Mouse (Mus musculus): Measurements from ENCODE around the gene Opa1. TPM values are rescaled to one million over a fixed set of nuclear protein-coding genes. Genes with fewer than 3 reads are reported as not detected.

The Opa1 gene
- polyA plus RNA-seq, 1 experiment, result 41.2 TPM

DNA sequence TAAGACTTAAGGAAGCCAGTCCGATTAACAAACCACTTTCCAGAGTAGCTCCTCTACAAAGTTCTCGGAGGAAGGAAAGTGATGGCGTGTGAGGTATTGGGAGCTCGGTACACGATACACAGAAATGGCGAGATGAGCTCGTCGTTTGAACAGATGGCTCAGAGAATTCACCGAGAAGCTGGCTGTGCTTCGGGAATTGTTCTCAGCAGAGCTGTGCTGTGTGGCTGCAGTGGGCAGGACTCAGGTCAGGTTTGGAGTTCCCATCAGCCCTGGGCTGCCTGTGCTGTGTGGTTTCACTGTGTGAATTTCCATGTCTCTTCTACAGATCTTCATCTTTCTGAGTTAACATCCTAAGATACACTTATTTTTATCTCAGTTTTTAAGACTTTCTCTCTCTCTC lies 77.8 kb downstream of the Opa1 start:
- peak; percentile 71 for DNase-seq (ENCODE audit: low read depth)
- TF ChIP-seq CTCF (IDR thresholded peaks at IDR 0.05; ENCODE audit: borderline replicate concordance, extremely low read depth, insufficient read depth, insufficient read length), result no peak

- peak; percentile 17; the same call in 1 of the 2 replicates for TF ChIP-seq CTCF (IDR thresholded peaks at IDR 0.05; ENCODE audit: borderline replicate concordance, extremely low read depth, insufficient read depth, insufficient read length)
- TF ChIP-seq POLR2A (IDR thresholded peaks at IDR 0.05; ENCODE audit: borderline replicate concordance, extremely low read depth, insufficient read depth, insufficient read length, poor library complexity, severe bottlenecking), result no peak
- DNase-seq (ENCODE audit: low read depth), result peak; percentile 95
Observed at GRCm38 (mm10) chr16:29657650-29658548, 78.8 kb downstream of the Opa1 start.

GRCm38 (mm10) chr16:29659101-29659810 lies 80.1 kb downstream of the Opa1 start:
- TF ChIP-seq POLR2A (IDR thresholded peaks at IDR 0.05; ENCODE audit: borderline replicate concordance, extremely low read depth, insufficient read depth, insufficient read length, poor library complexity, severe bottlenecking) (no peak), CTCF (IDR thresholded peaks at IDR 0.05; ENCODE audit: borderline replicate concordance, extremely low read depth, insufficient read depth, insufficient read length) (no peak)
- peak; percentile 75 for DNase-seq (ENCODE audit: low read depth)

GRCm38 (mm10) chr16:29663042-29663758 lies 84.1 kb downstream of the Opa1 start:
- DNase-seq (ENCODE audit: low read depth), result no peak
- TF ChIP-seq POLR2A (IDR thresholded peaks at IDR 0.05; ENCODE audit: borderline replicate concordance, extremely low read depth, insufficient read depth, insufficient read length, poor library complexity, severe bottlenecking) (no peak), CTCF (IDR thresholded peaks at IDR 0.05; ENCODE audit: borderline replicate concordance, extremely low read depth, insufficient read depth, insufficient read length) (no peak)

GRCm38 (mm10) chr16:29664392-29664791 lies 85.3 kb downstream of the Opa1 start:
- no peak for DNase-seq (ENCODE audit: low read depth)

GRCm38 (mm10) chr16:29666991-29667701 lies 88.0 kb downstream of the Opa1 start:
- TF ChIP-seq POLR2A (IDR thresholded peaks at IDR 0.05; ENCODE audit: borderline replicate concordance, extremely low read depth, insufficient read depth, insufficient read length, poor library complexity, severe bottlenecking) (no peak), CTCF (IDR thresholded peaks at IDR 0.05; ENCODE audit: borderline replicate concordance, extremely low read depth, insufficient read depth, insufficient read length) (no peak)
- peak; percentile 67 for DNase-seq (ENCODE audit: low read depth)

More at GRCm38 (mm10) chr16:29664392-29664791, 85.3 kb downstream of the Opa1 start:
- TF ChIP-seq POLR2A (IDR thresholded peaks at IDR 0.05; ENCODE audit: borderline replicate concordance, extremely low read depth, insufficient read depth, insufficient read length, poor library complexity, severe bottlenecking) (no peak), CTCF (IDR thresholded peaks at IDR 0.05; ENCODE audit: borderline replicate concordance, extremely low read depth, insufficient read depth, insufficient read length) (no peak)

DNA sequence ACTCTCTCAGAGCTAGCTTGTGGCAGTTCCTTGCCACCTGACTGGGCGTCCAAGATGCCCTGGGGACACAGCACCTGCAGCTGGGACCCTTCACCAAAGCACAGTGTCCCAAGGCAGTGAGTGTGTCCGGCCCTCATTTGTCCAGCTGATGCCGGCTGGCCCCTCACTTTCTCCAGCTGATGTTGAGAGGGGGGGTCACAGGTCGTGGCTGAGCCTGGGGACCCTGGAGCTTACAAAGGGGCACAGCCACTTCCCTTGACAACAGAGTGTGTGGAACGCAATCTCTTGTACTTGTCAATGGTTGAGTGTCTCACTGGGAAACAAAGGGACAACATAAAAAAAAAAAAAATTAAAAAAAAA lies 88.5 kb downstream of the Opa1 start:
- TF ChIP-seq POLR2A (IDR thresholded peaks at IDR 0.05; ENCODE audit: borderline replicate concordance, extremely low read depth, insufficient read depth, insufficient read length, poor library complexity, severe bottlenecking) (no peak), CTCF (IDR thresholded peaks at IDR 0.05; ENCODE audit: borderline replicate concordance, extremely low read depth, insufficient read depth, insufficient read length) (no peak)
- no peak for DNase-seq (ENCODE audit: low read depth)

DNA sequence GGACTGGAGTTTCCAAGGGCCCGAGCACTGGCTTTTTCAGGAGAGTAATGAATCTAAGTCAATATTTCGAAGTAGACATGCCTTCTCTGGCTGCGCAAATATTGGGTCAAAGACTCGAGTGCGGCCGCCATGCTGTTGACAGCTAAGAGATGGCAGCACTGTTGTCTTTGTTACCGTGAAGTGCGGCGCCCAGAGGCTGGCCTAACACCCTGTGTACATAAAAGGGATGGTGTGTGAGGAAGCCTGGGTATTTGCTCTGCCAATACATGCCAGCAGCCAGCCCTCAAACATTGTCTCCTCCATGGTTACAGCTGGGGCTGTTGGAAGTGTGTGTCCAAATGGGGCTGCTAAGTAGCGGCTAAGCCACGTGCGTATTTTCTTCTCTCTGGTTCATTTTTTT lies 89.3 kb downstream of the Opa1 start:
- peak; percentile 59 for DNase-seq (ENCODE audit: low read depth)
- no peak for TF ChIP-seq POLR2A (IDR thresholded peaks at IDR 0.05; ENCODE audit: borderline replicate concordance, extremely low read depth, insufficient read depth, insufficient read length, poor library complexity, severe bottlenecking)
- no peak for TF ChIP-seq CTCF (IDR thresholded peaks at IDR 0.05; ENCODE audit: borderline replicate concordance, extremely low read depth, insufficient read depth, insufficient read length)

DNA sequence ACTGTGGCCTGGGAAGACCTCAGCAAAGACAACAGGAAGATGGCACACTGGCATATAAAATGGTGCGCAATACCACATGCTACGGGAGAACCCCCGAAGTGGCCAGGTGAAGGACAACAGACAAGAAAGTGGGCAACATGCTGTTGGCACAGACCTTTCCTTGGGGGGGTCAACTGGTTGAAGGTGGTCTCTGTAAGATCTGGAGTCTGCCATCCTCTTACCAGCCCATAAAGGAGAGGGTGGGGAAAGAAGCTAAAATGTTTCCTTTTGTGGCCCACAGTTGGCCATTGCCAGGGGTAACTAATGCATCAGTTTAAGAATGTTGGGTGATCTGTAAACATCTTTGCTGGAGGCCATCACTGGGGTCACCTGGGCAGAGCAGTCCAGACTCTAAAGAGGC lies 91.7 kb downstream of the Opa1 start:
- no peak for DNase-seq (ENCODE audit: low read depth)
- TF ChIP-seq POLR2A (IDR thresholded peaks at IDR 0.05; ENCODE audit: borderline replicate concordance, extremely low read depth, insufficient read depth, insufficient read length, poor library complexity, severe bottlenecking), result no peak
- no peak for TF ChIP-seq CTCF (IDR thresholded peaks at IDR 0.05; ENCODE audit: borderline replicate concordance, extremely low read depth, insufficient read depth, insufficient read length)

DNA sequence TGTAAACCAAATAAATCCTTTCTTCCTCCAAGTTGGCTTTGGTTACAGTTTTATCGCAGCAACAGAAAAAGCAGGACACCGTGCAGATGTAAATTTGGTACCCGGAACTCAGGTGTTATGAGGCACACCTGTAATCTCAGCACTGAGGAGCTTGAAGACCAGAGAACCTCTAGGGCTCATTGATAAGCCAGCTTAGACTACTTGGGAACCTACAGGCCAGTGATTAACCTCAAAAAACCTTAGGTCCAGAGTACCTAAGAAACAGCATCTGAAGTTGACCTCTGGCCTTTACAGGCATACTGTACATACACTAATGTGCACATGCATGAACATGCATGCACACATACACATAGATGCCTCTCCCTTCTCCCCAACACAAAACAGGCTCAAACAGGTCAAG lies 94.1 kb downstream of the Opa1 start:
- no peak for DNase-seq (ENCODE audit: low read depth)
- TF ChIP-seq POLR2A (IDR thresholded peaks at IDR 0.05; ENCODE audit: borderline replicate concordance, extremely low read depth, insufficient read depth, insufficient read length, poor library complexity, severe bottlenecking), result no peak
- no peak for TF ChIP-seq CTCF (IDR thresholded peaks at IDR 0.05; ENCODE audit: borderline replicate concordance, extremely low read depth, insufficient read depth, insufficient read length)

DNA sequence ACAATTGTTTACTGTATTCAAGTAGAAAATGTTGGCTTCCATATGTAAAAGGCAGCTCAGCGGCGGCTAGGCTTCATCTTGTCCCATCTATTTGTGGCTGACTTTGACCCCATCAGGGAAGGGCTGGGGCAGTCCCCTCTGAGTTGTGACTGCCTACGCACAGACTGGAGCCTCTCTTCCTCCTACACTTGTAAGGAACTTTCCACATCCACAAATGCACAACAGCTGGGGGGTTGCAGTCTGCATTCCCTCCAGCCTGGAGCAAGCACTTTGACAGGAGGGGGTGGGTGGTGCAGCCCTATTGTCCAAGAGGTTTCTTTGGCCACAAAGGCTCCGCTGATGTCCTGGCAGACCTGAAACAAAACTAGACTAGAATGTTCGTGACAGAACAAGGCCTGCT lies 100.5 kb downstream of the Opa1 start:
- TF ChIP-seq POLR2A (IDR thresholded peaks at IDR 0.05; ENCODE audit: borderline replicate concordance, extremely low read depth, insufficient read depth, insufficient read length, poor library complexity, severe bottlenecking) (no peak), CTCF (IDR thresholded peaks at IDR 0.05; ENCODE audit: borderline replicate concordance, extremely low read depth, insufficient read depth, insufficient read length) (no peak)
- no peak for DNase-seq (ENCODE audit: low read depth)

Data from brain, embryonic 14.5 days (tissue).